Mouse (Mus musculus): Measurements from ENCODE around the gene Son. TPM values are rescaled to one million over a fixed set of nuclear protein-coding genes. Genes with fewer than 3 reads are reported as not detected.
A peak's percentile ranks its signal among the peaks of the same experiment; 100 is the strongest.

Son gene
- polyA plus RNA-seq, 1 experiment from 2014 or later, result 39.0 TPM

DNA sequence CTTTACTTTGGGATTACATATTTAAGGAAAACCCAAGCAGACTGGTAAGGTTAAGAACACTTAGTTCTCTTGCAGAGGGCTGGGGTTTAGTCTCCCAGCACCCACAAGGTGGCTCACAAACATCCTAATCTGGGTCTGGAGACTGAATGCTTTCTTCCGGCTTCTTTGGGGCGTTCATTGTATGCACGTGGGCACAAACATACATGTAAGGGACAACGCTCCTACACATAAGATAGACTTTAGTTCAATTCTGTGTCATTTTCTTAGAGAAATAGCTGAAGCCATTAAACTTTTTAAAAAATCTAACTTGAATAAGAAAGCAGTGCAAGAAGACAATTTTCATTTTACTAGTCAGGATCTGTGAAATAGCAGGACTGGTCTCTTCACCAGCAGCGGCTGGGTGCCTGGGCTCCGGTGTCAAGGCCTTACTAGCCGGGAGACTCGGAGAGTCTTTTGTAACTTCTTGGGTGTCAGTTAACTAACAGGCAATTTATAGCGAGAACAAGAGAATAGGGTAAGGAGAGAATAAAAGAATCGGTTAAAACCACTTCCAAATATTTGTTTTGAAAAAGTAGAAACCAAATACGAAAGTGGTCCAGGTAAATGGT is 1.2 kb upstream of the Son start:
- H3K4me1 ChIP-seq (ENCODE audit: control insufficient read depth, low read depth, low read length), result peaks cover 11% of the 10 kb centered on the region
- peak overlapping the region; percentile 57 for H3K27ac ChIP-seq (ENCODE audit: low read length)
- no peaks in the 10 kb centered on the region for H3K27me3 ChIP-seq (ENCODE audit: control insufficient read depth, insufficient read depth, low read depth, low read length)
- H3K9me3 ChIP-seq (replicated peaks; ENCODE audit: control insufficient read depth, low read length), result no peaks in the 10 kb centered on the region
- H3K9ac ChIP-seq (ENCODE audit: low read depth, low read length), result peak overlapping the region; percentile 90
- H3K4me2 ChIP-seq (ENCODE audit: low read depth, low read length), result peak overlapping the region; percentile 99
- no peak for ATAC-seq (ENCODE audit: low read depth)
- H3K4me3 ChIP-seq (ENCODE audit: low read depth, low read length), result peak overlapping the region; percentile 90
- peaks cover 13% of the 10 kb centered on the region for H3K36me3 ChIP-seq (ENCODE audit: control insufficient read depth, insufficient read depth)
- under 1% methylated on average over 11 of the region's 11 CpGs for WGBS (ENCODE audit: insufficient replicate concordance)

DNA sequence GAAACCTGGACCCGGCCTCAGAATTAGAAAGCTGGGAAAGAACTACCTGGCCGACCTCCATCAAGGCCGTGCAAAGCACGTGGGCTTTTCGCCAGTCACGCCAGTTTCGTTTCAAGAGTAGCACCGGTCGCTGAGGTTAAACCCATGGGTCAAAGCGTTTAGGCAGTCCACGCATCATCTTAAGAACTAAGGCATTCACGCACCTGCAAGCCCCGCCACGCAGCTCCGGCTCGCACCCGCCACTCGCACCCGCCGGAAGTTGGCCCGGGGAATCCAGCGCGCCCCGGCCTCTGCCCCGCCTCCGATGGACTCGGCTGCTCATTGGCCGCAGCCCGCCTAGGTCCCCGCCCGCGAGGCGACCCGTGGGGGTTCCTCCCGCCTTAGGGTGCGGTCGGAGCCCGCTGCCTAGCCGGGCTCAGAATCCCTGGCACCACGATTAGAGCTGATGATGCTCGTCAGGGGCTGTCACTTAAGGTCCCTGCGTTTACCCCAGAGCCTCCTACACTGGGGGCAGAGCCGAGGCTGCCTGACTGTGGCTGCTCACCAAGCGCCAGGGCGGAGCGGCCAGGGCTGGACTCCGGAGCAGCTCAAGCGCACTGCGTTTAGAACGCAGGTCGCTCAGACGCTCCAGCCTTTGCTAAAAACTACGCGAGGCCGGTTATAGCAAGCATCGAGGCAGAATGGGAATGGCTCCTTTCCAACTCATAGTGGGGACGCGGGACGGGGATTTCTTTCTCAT is 456 bp upstream of the Son start, which contains the start of gene Gart:
Gart (minus strand) TSS at position 272 of the 739 bp plus-strand sequence.
- Histone ChIP-seq H3K27ac (ENCODE audit: low read length) (peak within 1 kb of the TSS; percentile 99), H3K9me3 (replicated peaks; ENCODE audit: control insufficient read depth, low read length) (no peaks in the 10 kb centered on the region), H3K4me3 (ENCODE audit: low read depth, low read length) (peak within 1 kb of the TSS; percentile 90), H3K27me3 (ENCODE audit: control insufficient read depth, insufficient read depth, low read depth, low read length) (no peaks in the 10 kb centered on the region), H3K9ac (ENCODE audit: low read depth, low read length) (peak within 1 kb of the TSS; percentile 91), H3K4me1 (ENCODE audit: control insufficient read depth, low read depth, low read length) (peaks cover 11% of the 10 kb centered on the region), H3K36me3 (ENCODE audit: control insufficient read depth, insufficient read depth) (peaks cover 9% of the 10 kb centered on the region), H3K4me2 (ENCODE audit: low read depth, low read length) (peak within 1 kb of the TSS; percentile 99)
- WGBS (ENCODE audit: insufficient replicate concordance), result under 1% methylated on average over 59 of the region's 59 CpGs
- ATAC-seq (ENCODE audit: low read depth), result peak; percentile 85

DNA sequence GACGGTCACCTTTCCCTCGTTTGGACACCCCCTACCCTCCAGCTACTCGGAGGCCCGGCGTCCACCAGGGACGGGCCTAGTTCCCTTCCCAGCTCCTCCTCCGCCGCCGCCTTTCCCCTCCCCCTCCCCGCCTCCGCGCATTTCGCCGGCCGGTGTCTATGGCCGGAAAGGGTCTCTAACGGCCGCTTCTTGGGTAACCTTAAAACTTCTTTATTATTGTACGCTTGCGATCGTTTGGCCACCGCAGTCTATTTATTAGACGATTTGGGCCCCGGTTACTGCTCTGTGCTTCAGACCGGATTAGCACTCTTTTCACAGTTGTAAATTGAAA is 879 bp downstream of the Son start:
- ATAC-seq (ENCODE audit: low read depth), result peak; percentile 63
- H3K36me3 ChIP-seq (ENCODE audit: control insufficient read depth, insufficient read depth), result peaks cover 12% of the 10 kb centered on the region
- peak overlapping the region; percentile 83 for H3K4me2 ChIP-seq (ENCODE audit: low read depth, low read length)
- peak overlapping the region; percentile 91 for H3K9ac ChIP-seq (ENCODE audit: low read depth, low read length)
- H3K4me1 ChIP-seq (ENCODE audit: control insufficient read depth, low read depth, low read length), result peaks cover 11% of the 10 kb centered on the region
- 0% methylated on average over 25 of the region's 25 CpGs for WGBS (ENCODE audit: insufficient replicate concordance)
- peak overlapping the region; percentile 97 for H3K27ac ChIP-seq (ENCODE audit: low read length)
- H3K9me3 ChIP-seq (replicated peaks; ENCODE audit: control insufficient read depth, low read length), result no peaks in the 10 kb centered on the region
- no peaks in the 10 kb centered on the region for H3K27me3 ChIP-seq (ENCODE audit: control insufficient read depth, insufficient read depth, low read depth, low read length)
- peak overlapping the region; percentile 90 for H3K4me3 ChIP-seq (ENCODE audit: low read depth, low read length)

DNA sequence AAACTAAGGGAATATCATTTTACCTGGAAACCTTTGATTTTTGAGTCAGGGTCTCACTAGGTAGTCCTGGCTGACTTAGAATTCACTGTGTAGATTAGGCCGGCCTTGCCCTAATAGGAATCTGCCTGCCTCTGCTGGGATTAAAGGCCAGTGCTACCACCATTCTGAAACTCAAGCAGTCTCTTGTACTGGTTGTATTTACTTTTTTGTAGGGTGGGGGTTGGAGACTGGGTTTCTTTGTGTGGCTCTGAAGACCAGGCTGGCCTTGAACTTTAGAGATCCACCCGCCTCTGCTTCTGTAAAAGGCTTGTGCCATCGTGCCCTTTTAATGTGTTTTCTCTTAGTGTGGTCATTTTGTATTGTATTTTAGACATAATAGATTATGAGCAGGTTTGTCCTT is 1.9 kb downstream of the Son start:
- Histone ChIP-seq H3K4me3 (ENCODE audit: low read depth, low read length) (peak overlapping the region; percentile 90), H3K36me3 (ENCODE audit: control insufficient read depth, insufficient read depth) (peaks cover 19% of the 10 kb centered on the region), H3K9me3 (replicated peaks; ENCODE audit: control insufficient read depth, low read length) (no peaks in the 10 kb centered on the region), H3K4me2 (ENCODE audit: low read depth, low read length) (peak overlapping the region; percentile 83), H3K9ac (ENCODE audit: low read depth, low read length) (peak overlapping the region; percentile 62), H3K4me1 (ENCODE audit: control insufficient read depth, low read depth, low read length) (peaks cover 11% of the 10 kb centered on the region), H3K27ac (ENCODE audit: low read length) (no peak overlapping the region), H3K27me3 (ENCODE audit: control insufficient read depth, insufficient read depth, low read depth, low read length) (no peaks in the 10 kb centered on the region)
- ATAC-seq (ENCODE audit: low read depth), result no peak
- 28% methylated on average over 3 of the region's 3 CpGs for WGBS (ENCODE audit: insufficient replicate concordance)

DNA sequence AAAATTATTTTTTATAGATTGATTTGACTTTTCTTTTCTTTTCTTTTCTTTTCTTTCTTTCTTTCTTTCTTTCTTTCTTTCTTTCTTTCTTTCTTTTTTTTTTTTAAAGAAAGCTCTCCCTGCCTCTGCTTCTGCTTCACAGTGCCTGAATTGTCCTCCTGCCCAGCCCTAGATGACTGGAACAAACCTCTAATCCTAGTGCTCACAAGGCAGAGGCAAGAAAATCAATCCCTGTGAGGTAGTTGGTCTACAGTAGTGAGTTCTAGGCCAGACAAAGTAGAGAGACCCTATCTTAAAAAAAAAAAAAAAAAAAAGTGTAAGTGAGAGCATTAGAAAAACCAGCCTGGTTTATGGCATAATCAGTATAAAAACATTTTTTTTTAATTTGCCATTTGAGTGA is 2.5 kb downstream of the Son start:
- no peaks in the 10 kb centered on the region for H3K27me3 ChIP-seq (ENCODE audit: control insufficient read depth, insufficient read depth, low read depth, low read length)
- peaks cover 9% of the 10 kb centered on the region for H3K4me1 ChIP-seq (ENCODE audit: control insufficient read depth, low read depth, low read length)
- peaks cover 24% of the 10 kb centered on the region for H3K36me3 ChIP-seq (ENCODE audit: control insufficient read depth, insufficient read depth)
- no peak overlapping the region for H3K27ac ChIP-seq (ENCODE audit: low read length)
- H3K9ac ChIP-seq (ENCODE audit: low read depth, low read length), result no peak overlapping the region
- H3K4me3 ChIP-seq (ENCODE audit: low read depth, low read length), result no peak overlapping the region
- H3K4me2 ChIP-seq (ENCODE audit: low read depth, low read length), result peak overlapping the region; percentile 26; the same call in 1 of the 2 replicates
- no peaks in the 10 kb centered on the region for H3K9me3 ChIP-seq (replicated peaks; ENCODE audit: control insufficient read depth, low read length)
- no peak for ATAC-seq (ENCODE audit: low read depth)

DNA sequence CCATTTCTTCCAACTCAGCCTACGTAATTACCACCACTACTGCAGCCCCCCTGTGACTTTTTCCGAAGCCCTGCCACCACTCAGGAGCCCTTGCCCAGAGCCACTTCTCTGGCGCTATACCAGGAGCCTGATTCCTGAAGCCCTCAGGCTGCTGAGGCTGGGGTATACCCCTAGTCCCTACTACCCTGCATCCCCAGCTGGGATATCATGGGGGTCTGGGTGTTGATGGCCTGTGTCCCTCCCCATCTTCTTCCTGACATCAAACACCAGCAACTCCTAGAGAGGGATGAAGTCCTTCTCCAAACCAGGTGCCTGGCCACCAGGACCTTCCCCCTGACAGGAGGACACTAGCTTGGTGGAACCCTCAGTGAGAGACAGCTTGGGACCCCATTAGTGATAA is 4.9 kb downstream of the Son start:
- H3K27ac ChIP-seq (ENCODE audit: low read length), result no peak overlapping the region
- H3K9ac ChIP-seq (ENCODE audit: low read depth, low read length), result no peak overlapping the region
- no peak overlapping the region for H3K4me2 ChIP-seq (ENCODE audit: low read depth, low read length)
- H3K36me3 ChIP-seq (ENCODE audit: control insufficient read depth, insufficient read depth), result peaks cover 48% of the 10 kb centered on the region
- WGBS (ENCODE audit: insufficient replicate concordance), result 99% methylated on average over 3 of the region's 3 CpGs
- no peaks in the 10 kb centered on the region for H3K9me3 ChIP-seq (replicated peaks; ENCODE audit: control insufficient read depth, low read length)
- no peak for ATAC-seq (ENCODE audit: low read depth)
- H3K27me3 ChIP-seq (ENCODE audit: control insufficient read depth, insufficient read depth, low read depth, low read length), result no peaks in the 10 kb centered on the region
- no peak overlapping the region for H3K4me3 ChIP-seq (ENCODE audit: low read depth, low read length)
- peaks cover 6% of the 10 kb centered on the region for H3K4me1 ChIP-seq (ENCODE audit: control insufficient read depth, low read depth, low read length)

DNA sequence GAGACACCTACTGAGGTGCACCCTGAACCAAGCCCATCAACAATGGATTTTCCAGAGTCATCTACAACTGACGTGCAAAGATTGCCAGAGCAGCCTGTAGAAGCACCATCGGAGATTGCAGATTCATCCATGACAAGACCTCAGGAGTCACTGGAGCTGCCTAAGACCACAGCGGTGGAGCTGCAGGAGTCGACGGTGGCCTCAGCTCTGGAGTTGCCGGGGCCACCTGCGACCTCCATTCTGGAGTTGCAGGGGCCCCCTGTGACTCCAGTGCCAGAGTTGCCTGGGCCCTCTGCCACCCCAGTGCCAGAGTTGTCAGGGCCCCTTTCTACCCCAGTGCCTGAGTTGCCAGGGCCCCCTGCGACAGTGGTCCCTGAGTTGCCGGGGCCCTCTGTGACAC is 8.0 kb downstream of the Son start:
- H3K9me3 ChIP-seq (replicated peaks; ENCODE audit: control insufficient read depth, low read length), result peaks cover 3% of the 10 kb centered on the region; the same call in 1 of the 2 replicates
- H3K9ac ChIP-seq (ENCODE audit: low read depth, low read length), result no peak overlapping the region
- H3K4me1 ChIP-seq (ENCODE audit: control insufficient read depth, low read depth, low read length), result peaks cover 2% of the 10 kb centered on the region; the same call in 1 of the 2 replicates
- no peak for ATAC-seq (ENCODE audit: low read depth)
- H3K27ac ChIP-seq (ENCODE audit: low read length), result no peak overlapping the region
- 94% methylated on average over 9 of the region's 9 CpGs for WGBS (ENCODE audit: insufficient replicate concordance)
- H3K4me3 ChIP-seq (ENCODE audit: low read depth, low read length), result no peak overlapping the region
- no peak overlapping the region for H3K4me2 ChIP-seq (ENCODE audit: low read depth, low read length)
- H3K36me3 ChIP-seq (ENCODE audit: control insufficient read depth, insufficient read depth), result peaks cover 79% of the 10 kb centered on the region
- H3K27me3 ChIP-seq (ENCODE audit: control insufficient read depth, insufficient read depth, low read depth, low read length), result no peaks in the 10 kb centered on the region

DNA sequence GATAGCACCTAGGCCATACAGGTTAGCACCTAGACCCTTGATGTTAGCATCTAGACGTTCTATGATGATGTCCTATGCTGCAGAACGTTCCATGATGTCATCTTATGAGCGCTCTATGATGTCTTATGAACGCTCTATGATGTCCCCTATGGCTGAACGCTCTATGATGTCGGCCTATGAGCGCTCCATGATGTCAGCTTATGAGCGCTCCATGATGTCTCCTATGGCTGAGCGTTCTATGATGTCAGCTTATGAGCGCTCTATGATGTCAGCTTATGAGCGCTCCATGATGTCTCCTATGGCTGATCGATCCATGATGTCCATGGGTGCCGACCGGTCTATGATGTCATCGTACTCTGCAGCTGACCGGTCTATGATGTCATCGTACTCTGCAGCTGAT is 10.0 kb downstream of the Son start:
- Histone ChIP-seq H3K4me1 (ENCODE audit: control insufficient read depth, low read depth, low read length) (no peaks in the 10 kb centered on the region; the same call in 1 of the 2 replicates), H3K4me3 (ENCODE audit: low read depth, low read length) (no peak overlapping the region), H3K27ac (ENCODE audit: low read length) (no peak overlapping the region), H3K4me2 (ENCODE audit: low read depth, low read length) (no peak overlapping the region), H3K27me3 (ENCODE audit: control insufficient read depth, insufficient read depth, low read depth, low read length) (no peaks in the 10 kb centered on the region), H3K9ac (ENCODE audit: low read depth, low read length) (no peak overlapping the region), H3K9me3 (replicated peaks; ENCODE audit: control insufficient read depth, low read length) (peaks cover 3% of the 10 kb centered on the region; the same call in 1 of the 2 replicates), H3K36me3 (ENCODE audit: control insufficient read depth, insufficient read depth) (peaks cover 89% of the 10 kb centered on the region)
- WGBS (ENCODE audit: insufficient replicate concordance), result 96% methylated on average over 17 of the region's 17 CpGs
- ATAC-seq (ENCODE audit: low read depth), result 0 out of 2 replicates have a peak, but pooled peaks have one; percentile 5

DNA sequence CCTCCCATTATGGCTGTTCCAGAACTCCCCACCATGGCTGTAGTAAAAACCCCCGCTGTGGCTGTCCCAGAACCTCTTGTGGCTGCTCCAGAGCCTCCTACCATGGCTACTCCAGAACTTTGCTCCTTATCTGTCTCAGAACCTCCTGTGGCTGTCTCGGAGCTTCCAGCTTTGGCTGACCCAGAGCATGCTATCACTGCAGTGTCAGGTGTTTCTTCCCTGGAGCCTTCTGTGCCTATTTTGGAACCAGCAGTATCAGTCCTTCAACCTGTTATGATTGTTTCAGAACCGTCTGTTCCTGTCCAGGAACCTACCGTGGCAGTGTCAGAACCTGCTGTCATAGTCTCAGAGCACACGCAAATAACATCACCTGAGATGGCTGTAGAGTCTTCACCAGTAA is 11.2 kb downstream of the Son start:
- peaks cover 3% of the 10 kb centered on the region; the same call in 1 of the 2 replicates for H3K9me3 ChIP-seq (replicated peaks; ENCODE audit: control insufficient read depth, low read length)
- no peak overlapping the region for H3K4me2 ChIP-seq (ENCODE audit: low read depth, low read length)
- WGBS (ENCODE audit: insufficient replicate concordance), result 90% methylated on average over 5 of the region's 5 CpGs
- H3K36me3 ChIP-seq (ENCODE audit: control insufficient read depth, insufficient read depth), result peaks cover 94% of the 10 kb centered on the region
- no peaks in the 10 kb centered on the region; the same call in 1 of the 2 replicates for H3K4me1 ChIP-seq (ENCODE audit: control insufficient read depth, low read depth, low read length)
- no peak overlapping the region for H3K9ac ChIP-seq (ENCODE audit: low read depth, low read length)
- no peak overlapping the region for H3K27ac ChIP-seq (ENCODE audit: low read length)
- no peak for ATAC-seq (ENCODE audit: low read depth)
- H3K4me3 ChIP-seq (ENCODE audit: low read depth, low read length), result no peak overlapping the region
- H3K27me3 ChIP-seq (ENCODE audit: control insufficient read depth, insufficient read depth, low read depth, low read length), result no peaks in the 10 kb centered on the region
